Mouse (Mus musculus): ENCODE data around the gene Sap18. TPM values are rescaled to one million over a fixed set of nuclear protein-coding genes. Genes with fewer than 3 reads are reported as not detected.
A peak's percentile ranks its signal among the peaks of the same experiment; 100 is the strongest.

The Sap18 gene
- polyA plus RNA-seq, 1 experiment from 2014 or later: 17.2 TPM

DNA sequence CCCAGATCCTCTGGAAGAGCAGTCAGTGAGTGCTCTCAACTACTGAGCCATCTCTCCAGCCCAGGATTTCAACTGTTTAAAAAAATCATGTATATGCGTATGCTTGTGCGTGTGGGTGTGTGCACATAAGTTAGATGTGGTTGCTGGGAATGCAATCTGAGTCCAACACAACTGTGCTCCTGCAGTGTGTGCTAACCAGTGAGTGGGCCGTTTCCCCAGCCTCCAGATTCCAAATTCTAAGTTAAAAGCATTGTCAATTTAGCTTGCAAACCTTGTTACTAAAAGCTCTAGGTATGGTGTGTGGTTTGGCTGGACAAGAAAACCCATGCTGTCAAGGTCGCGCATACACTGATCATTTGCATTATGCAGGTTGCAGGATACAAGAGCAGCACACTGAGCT is 13.9 kb downstream of the Sap18 start:
- no peaks in the 10 kb centered on the region for H3K36me3 ChIP-seq (ENCODE audit: control insufficient read depth, insufficient read depth, low read length)
- H3K4me3 ChIP-seq (ENCODE audit: low read depth, low read length): no peak overlapping the region
- no peak overlapping the region for H3K9ac ChIP-seq (ENCODE audit: low read length)
- H3K4me2 ChIP-seq (replicated peaks; ENCODE audit: low read depth): no peak overlapping the region
- no peaks in the 10 kb centered on the region for H3K9me3 ChIP-seq (ENCODE audit: control insufficient read depth, low read length)
- no peak for DNase-seq (ENCODE audit: low spot score)
- ATAC-seq (ENCODE audit: low FRiP score, low TSS enrichment): no peak
- WGBS: 96% methylated on average over 5 of the region's 5 CpGs
- no peak overlapping the region for H3K27ac ChIP-seq (replicated peaks)
- H3K4me1 ChIP-seq (replicated peaks; ENCODE audit: control insufficient read depth, insufficient read depth): no peaks in the 10 kb centered on the region
- H3K27me3 ChIP-seq (ENCODE audit: control insufficient read depth, insufficient read depth, low read length): no peaks in the 10 kb centered on the region
- TF ChIP-seq CTCF (IDR thresholded peaks at IDR 0.05; ENCODE audit: low read depth): no peak
- TF ChIP-seq EP300 (optimal IDR thresholded peaks at IDR 0.05): no peak

DNA sequence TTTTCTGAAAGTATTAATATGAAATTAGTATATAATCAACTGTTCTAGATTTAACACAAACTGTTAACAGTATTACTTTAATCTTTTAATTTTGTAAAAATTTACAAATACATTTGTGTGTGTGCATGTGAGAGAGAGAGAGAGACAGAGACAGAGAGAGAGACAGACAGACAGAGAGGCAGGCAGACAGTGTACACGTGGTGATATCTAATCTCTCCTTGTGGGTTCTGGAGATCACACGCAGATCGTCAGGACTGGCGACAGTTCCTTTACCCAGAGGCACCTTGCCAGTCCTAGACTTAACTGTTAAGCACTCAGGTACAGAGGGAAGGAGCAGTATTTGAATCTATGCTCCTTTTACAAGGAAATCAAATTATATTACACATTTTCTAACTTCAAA is 22.9 kb downstream of the Sap18 start:
- 54% methylated on average over 4 of the region's 4 CpGs for whole genome bisulfite sequencing
- TF ChIP-seq CTCF (IDR thresholded peaks at IDR 0.05; ENCODE audit: low read depth) (no peak), EP300 (optimal IDR thresholded peaks at IDR 0.05) (no peak)

GRCm38 (mm10) chr14:57825788-57826751 is 28.1 kb downstream of the Sap18 start, which contains the start of the genes Ska3 and Mrpl57:
TSS of gene Ska3 (minus strand) at chr14:57826185.
TSS of gene Mrpl57 (plus strand) at chr14:57826234.
- Histone ChIP-seq H3K27ac (replicated peaks) (peak within 1 kb of the TSS; percentile 95), H3K4me1 (replicated peaks; ENCODE audit: control insufficient read depth, insufficient read depth) (no peaks in the 10 kb centered on the region; the same call in 1 of the 2 replicates), H3K4me2 (replicated peaks; ENCODE audit: low read depth) (peak within 1 kb of the TSS; percentile 79), H3K36me3 (ENCODE audit: control insufficient read depth, insufficient read depth, low read length) (no peaks in the 10 kb centered on the region), H3K9ac (ENCODE audit: low read length) (peak within 1 kb of the TSS; percentile 94), H3K9me3 (ENCODE audit: control insufficient read depth, low read length) (no peaks in the 10 kb centered on the region), H3K27me3 (ENCODE audit: control insufficient read depth, insufficient read depth, low read length) (no peaks in the 10 kb centered on the region), H3K4me3 (ENCODE audit: low read depth, low read length) (peak within 1 kb of the TSS; percentile 80)
- TF ChIP-seq EP300 (optimal IDR thresholded peaks at IDR 0.05) (peak; percentile 90), CTCF (IDR thresholded peaks at IDR 0.05; ENCODE audit: low read depth) (peak; percentile 36; the same call in 1 of the 2 replicates)
- ATAC-seq (ENCODE audit: low FRiP score, low TSS enrichment) (peak; percentile 95), DNase-seq (ENCODE audit: low spot score) (peak; percentile 92)
- WGBS: under 1% methylated on average over 94 of the region's 96 CpGs

More for the DNA sequence above, 22.9 kb downstream of the Sap18 start:
- Histone ChIP-seq H3K27ac (replicated peaks) (no peak overlapping the region), H3K36me3 (ENCODE audit: control insufficient read depth, insufficient read depth, low read length) (no peaks in the 10 kb centered on the region; the same call in 1 of the 2 replicates), H3K9me3 (ENCODE audit: control insufficient read depth, low read length) (no peaks in the 10 kb centered on the region), H3K4me1 (replicated peaks; ENCODE audit: control insufficient read depth, insufficient read depth) (no peaks in the 10 kb centered on the region), H3K4me2 (replicated peaks; ENCODE audit: low read depth) (no peak overlapping the region), H3K4me3 (ENCODE audit: low read depth, low read length) (no peak overlapping the region), H3K9ac (ENCODE audit: low read length) (no peak overlapping the region), H3K27me3 (ENCODE audit: control insufficient read depth, insufficient read depth, low read length) (no peaks in the 10 kb centered on the region)
- no peak for ATAC-seq (ENCODE audit: low FRiP score, low TSS enrichment)
- DNase-seq (ENCODE audit: low spot score): no peak

DNA sequence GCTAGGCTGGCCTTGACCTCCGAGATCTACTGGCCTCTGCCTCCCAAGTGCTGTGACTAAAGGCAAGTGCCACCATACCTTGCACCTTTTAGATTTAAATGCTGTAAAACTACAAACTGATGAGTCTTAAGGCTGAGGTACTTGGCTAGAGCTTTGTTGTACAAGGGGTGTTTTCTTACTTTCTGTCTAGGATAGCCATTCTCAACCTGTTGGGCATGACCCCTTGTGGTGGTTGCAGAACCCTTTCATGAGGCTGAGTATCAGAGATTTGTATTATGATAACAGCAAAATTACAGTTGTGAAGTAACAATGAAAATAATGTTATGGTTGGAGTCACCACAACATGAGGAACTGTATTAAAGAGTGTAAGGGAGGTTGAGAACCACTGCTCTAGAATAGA is 29.3 kb downstream of the Sap18 start:
- ATAC-seq (ENCODE audit: low FRiP score, low TSS enrichment) (no peak), DNase-seq (ENCODE audit: low spot score) (no peak)
- TF ChIP-seq EP300 (optimal IDR thresholded peaks at IDR 0.05) (no peak), CTCF (IDR thresholded peaks at IDR 0.05; ENCODE audit: low read depth) (peak; percentile 45)
- Histone ChIP-seq H3K9me3 (ENCODE audit: control insufficient read depth, low read length) (no peaks in the 10 kb centered on the region), H3K4me1 (replicated peaks; ENCODE audit: control insufficient read depth, insufficient read depth) (no peaks in the 10 kb centered on the region; the same call in 1 of the 2 replicates), H3K4me3 (ENCODE audit: low read depth, low read length) (peak overlapping the region; percentile 80), H3K36me3 (ENCODE audit: control insufficient read depth, insufficient read depth, low read length) (no peaks in the 10 kb centered on the region), H3K27ac (replicated peaks) (no peak overlapping the region), H3K9ac (ENCODE audit: low read length) (peak overlapping the region; percentile 94; the same call in 1 of the 2 replicates), H3K27me3 (ENCODE audit: control insufficient read depth, insufficient read depth, low read length) (no peaks in the 10 kb centered on the region), H3K4me2 (replicated peaks; ENCODE audit: low read depth) (peak overlapping the region; percentile 79)
- WGBS: 60% methylated on average over 1 of the region's 1 CpGs

- H3K4me2 ChIP-seq (replicated peaks; ENCODE audit: low read depth): no peak overlapping the region
- H3K4me3 ChIP-seq (ENCODE audit: low read depth, low read length): no peak overlapping the region
- no peak overlapping the region for H3K27ac ChIP-seq (replicated peaks)
- TF ChIP-seq CTCF (IDR thresholded peaks at IDR 0.05; ENCODE audit: low read depth) (no peak), EP300 (optimal IDR thresholded peaks at IDR 0.05) (no peak)
- DNase-seq (ENCODE audit: low spot score) (no peak), ATAC-seq (ENCODE audit: low FRiP score, low TSS enrichment) (no peak)
- no peak overlapping the region for H3K9ac ChIP-seq (ENCODE audit: low read length)
- H3K4me1 ChIP-seq (replicated peaks; ENCODE audit: control insufficient read depth, insufficient read depth): no peaks in the 10 kb centered on the region
- WGBS: 95% methylated on average over 2 of the region's 2 CpGs
- H3K36me3 ChIP-seq (ENCODE audit: control insufficient read depth, insufficient read depth, low read length): peaks cover 15% of the 10 kb centered on the region
- H3K9me3 ChIP-seq (ENCODE audit: control insufficient read depth, low read length): no peaks in the 10 kb centered on the region
- H3K27me3 ChIP-seq (ENCODE audit: control insufficient read depth, insufficient read depth, low read length): no peaks in the 10 kb centered on the region
Observed at GRCm38 (mm10) chr14:57833526-57833925, 35.5 kb downstream of the Sap18 start.

- Histone ChIP-seq H3K27ac (replicated peaks) (no peak overlapping the region), H3K27me3 (ENCODE audit: control insufficient read depth, insufficient read depth, low read length) (no peaks in the 10 kb centered on the region), H3K4me1 (replicated peaks; ENCODE audit: control insufficient read depth, insufficient read depth) (no peaks in the 10 kb centered on the region), H3K4me2 (replicated peaks; ENCODE audit: low read depth) (no peak overlapping the region), H3K9me3 (ENCODE audit: control insufficient read depth, low read length) (no peaks in the 10 kb centered on the region), H3K9ac (ENCODE audit: low read length) (no peak overlapping the region), H3K4me3 (ENCODE audit: low read depth, low read length) (no peak overlapping the region), H3K36me3 (ENCODE audit: control insufficient read depth, insufficient read depth, low read length) (peaks cover 15% of the 10 kb centered on the region)
- 85% methylated on average over 10 of the region's 10 CpGs for WGBS
- no peak for DNase-seq (ENCODE audit: low spot score)
- TF ChIP-seq EP300 (optimal IDR thresholded peaks at IDR 0.05) (no peak), CTCF (IDR thresholded peaks at IDR 0.05; ENCODE audit: low read depth) (no peak)
- no peak for ATAC-seq (ENCODE audit: low FRiP score, low TSS enrichment)
Observed at GRCm38 (mm10) chr14:57835157-57835556, 37.2 kb downstream of the Sap18 start.

Measured in stomach, postnatal 0 days (tissue).